Mouse (Mus musculus) right cerebral cortex, adult 18-20 months (tissue): ENCODE measurements around the gene Birc3.
A peak's percentile ranks its signal among the peaks of the same experiment; 100 is the strongest.
"Not testable (repeated sequence)": the region's sequence is repeated elsewhere in the genome, so short reads cannot be mapped to it uniquely, and the experiment has no call there.

Experiments used
- DNase-seq: peaks from one replicate; pipeline ENCODE4 v3.0.0; 2022; ENCODE audit warnings: mixed read lengths

Birc3 gene

DNA sequence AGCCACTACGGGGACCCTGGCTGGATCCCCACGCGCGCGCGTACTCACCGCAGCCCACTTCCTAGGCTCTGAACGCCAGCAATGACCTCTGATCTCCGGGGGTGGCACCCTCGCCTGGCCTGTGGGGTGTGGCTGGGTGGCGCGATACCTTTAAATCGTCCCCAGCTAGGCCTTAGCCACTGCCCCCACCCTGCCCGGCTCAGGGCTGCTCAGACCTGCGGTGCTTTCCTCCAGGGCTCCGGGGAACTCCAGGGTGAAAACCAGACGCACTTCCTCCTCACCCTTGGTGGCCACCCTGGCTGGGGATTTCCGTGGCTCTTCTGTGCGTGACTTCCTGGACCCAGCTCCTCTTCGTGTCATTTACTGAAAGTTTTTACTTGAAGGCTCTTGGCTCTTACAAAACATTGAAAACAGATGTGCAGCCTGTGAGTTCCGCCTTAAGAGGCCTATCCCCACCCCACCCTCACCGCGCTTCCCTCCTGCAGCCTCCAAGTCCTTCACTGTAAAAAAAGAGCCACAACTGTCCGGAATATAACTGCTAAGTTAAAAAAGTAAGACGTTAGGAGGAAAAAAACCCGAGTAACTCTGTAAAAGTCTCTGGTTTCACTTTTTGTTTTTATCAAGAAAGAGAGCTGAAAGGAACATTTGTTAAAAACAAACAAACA is at the start of gene Birc3:
Gene Birc3 (minus strand): TSS at position 412 of the 665 bp plus-strand sequence.
- DNase-seq: peak; percentile 8

DNA sequence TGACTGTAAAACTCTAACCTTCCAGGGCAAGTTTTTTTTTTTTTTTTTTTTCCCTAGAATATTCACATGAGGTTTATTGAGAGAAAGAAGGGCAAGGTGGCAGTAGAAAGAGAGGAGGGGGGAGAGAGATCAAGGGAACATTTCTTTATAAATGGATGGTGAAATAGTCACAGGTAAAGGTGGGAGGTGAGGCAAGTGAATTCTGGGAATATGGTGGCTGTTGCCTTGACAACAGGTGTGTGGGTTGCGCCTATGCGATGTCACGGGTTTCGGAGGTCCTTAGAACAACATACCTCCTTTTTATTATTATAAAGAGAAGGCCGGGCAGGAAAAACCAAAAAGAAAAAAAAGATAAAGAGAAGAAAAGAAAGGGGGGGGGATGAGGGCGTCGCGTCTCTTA is 41.9 kb upstream of the Birc3 start:
- no peak for DNase-seq

DNA sequence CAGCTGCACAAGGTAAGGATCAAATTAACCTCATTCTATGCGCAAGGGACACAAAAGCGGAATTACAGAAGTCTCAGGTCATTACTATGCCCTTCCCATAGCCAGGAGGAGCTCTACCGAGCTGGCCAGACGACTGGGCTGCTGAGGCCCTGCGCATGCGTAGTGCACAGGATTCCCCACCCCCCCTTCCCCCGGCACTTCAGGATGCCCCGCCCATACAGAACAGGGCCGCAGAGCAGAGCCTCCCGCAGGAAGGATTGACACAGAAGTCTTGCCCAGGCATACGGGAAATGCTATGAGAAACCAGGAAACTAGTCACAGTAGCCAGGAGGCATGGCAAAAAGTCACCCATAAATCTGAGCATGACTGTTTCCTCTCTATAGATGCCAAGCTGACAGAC is 41.5 kb upstream of the Birc3 start:
- DNase-seq: peak; percentile 18

DNA sequence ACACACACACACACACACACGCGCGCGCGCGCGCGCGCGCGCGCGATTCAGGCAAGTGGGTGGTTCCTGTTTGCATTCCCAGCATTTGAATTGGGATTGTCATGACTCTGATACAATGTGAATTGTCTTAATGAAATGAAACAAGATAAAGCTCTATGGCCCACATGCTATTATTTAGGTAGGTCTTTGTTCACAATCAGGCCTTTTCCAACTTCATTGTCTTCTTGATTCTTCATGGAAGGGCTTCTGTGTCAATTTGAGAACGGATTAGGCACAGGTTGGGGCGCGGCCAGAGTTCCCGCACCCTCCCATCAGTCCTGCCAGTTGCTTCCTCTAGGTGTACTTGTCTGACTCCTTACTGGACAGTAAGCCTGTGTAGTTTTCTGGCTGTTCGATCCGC is 41.0 kb upstream of the Birc3 start:
- DNase-seq: no peak

DNA sequence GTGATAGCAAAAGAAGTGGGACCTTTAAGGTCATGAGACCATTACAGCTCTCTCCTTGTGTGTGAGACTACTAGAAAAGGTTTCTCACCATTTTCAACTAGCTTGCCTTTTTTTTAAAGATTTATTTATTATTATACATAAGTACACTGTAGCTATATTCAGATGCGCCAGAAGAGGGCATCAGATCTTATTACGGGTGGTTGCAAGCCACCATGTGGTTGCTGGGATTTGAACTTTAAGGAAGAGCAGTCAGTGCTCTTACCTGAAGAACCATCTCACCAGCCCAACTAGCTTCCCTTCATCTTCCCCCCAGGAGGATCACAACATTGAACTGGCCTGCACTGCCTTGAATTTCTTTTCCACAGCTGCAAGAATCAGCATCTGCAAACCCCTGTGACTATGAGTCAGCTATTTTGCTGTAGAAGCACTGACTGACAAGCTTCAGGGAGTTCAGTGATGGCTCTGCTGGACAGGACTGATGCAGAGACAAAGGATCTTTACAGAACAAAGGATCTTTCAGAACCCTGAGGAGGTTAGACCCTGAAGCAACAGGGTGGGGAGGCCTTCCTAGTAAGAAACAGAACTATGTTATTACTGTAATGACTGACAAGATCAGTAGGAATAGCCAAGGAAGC is 34.5 kb upstream of the Birc3 start:
- no peak for DNase-seq

DNA sequence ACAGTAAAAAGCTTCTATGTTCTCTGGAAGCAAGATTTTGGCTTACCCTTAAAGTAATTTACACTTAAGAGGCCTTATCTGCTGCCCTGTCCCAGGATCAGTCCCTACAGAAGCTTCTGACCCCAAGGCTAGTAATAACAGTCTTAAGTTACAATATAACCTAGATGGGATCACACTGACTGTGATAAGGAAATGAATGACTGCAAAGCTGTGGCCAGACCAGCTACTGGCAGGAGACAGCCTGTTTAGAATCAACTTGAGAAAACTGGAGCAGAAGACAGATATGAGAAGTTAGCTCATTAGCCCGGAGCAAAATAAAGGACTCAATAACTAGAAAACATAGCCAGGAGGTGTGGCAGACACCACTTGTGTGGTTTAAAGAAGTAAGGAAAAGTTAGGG is 33.6 kb upstream of the Birc3 start:
- DNase-seq: no peak

DNA sequence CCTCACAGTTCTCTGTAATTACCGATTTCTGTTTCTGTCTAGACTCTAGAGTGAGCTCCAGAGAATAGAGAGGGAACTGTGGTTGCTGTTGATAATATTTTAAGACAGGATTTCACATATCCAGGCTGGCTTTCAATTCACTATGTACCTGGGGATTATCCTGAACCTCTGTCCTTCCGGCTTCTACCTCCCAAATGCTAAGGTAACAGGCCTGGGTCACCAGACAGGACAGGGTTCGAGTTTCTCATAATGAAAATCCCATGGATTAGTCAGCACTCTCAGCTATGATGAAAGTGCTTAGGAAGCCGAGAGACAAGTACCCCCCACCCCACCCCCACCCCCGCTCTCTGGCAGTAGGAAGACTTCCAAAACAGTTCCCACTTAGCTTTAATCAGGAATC is 30.8 kb upstream of the Birc3 start:
- no peak for DNase-seq

DNA sequence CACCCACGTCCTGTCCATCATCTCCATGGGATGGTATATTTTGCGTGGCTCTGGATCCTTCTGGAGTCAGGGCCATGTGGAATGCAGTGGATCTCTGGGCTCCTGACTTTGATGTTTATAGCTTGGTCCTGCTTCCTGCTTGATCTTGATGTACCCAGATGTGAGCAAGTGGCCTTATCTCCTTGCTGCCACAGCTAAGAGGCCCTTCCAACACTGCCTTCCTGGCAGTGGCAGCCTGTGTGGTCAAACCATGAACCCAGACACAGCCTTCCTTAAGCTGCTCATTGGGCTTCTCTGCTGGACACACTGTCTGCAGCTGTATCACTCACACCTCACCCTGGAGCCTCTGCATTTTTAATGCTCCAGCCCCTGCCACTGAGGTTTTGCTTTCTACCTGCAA is 30.3 kb upstream of the Birc3 start:
- no peak for DNase-seq

DNA sequence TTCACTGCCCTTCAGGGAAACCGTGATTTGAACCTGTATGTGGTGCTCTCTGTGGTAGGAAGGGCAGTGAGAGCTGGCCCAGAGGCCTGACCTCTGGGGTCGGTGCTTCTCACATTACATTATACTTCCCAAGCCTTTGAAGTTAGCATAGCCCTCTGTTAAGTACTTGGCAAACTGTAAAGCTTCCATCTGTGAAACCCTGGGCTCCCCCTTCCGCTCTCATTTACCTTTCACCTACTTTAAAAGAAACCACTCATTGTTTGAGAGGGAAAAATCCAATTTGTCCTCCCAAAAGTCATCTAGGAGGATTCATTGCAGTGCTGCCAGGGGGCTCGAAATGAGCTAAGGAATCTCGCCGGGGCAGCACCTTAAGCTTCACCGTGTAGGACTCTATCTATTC is 29.3 kb upstream of the Birc3 start:
- no peak for DNase-seq

DNA sequence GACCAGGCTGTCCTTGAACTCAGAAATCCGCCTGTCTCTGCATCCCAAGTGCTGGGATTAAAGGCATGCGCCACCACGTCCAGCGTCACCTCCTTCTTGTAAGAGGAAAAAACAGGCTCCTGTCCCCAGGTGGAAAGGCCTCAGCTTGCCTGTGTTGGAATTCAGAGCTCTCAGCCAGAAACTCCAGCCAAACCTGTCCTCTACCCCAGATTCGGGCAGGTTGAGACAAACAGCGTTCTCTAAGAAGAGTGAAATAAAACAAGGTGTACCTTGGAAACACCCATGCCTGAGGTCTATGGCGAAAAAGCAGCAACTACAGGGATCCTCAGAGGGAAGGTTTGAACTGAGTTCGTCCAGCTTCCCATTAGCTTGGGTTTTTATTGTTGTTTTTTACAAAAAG is 28.0 kb upstream of the Birc3 start:
- DNase-seq: no peak

DNA sequence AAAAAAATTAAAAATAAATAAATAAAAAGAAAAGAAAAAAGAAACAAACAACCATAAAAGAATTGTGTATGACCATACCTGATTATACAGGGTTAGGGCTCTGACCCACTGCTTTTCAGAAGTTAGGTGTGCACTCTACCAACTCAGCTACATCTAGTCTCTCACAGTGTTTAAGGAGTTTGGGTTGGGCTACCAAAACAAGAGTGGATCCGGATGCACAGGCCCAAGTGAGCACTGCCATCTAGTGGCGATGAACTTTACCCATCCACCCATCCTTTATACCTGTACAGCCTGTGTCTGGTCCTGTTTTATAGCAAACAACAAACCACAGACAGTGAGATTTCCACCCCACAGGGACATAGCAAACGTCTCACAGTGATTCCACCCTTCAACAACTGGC is 24.5 kb upstream of the Birc3 start:
- DNase-seq: peak; percentile 66

DNA sequence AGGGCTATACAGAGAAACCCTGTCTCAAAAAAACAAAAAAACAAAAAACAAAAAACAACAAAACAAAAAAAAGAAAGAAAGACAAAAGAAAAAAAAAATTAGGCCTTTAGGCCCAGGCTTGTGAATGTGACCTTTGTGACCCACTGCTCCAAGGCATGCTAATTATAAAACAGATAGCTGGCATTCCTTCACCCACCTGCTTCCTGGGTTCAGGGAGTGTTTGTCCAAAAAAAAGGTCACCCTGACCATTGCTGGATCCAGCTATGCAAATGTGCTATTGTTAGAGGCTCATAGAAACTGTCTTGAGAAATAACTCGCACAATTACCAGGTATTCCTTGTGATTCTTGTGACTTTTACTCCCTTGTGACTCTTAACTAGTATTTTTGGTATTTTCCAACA is 18.8 kb upstream of the Birc3 start:
- DNase-seq: not testable (repeated sequence)

DNA sequence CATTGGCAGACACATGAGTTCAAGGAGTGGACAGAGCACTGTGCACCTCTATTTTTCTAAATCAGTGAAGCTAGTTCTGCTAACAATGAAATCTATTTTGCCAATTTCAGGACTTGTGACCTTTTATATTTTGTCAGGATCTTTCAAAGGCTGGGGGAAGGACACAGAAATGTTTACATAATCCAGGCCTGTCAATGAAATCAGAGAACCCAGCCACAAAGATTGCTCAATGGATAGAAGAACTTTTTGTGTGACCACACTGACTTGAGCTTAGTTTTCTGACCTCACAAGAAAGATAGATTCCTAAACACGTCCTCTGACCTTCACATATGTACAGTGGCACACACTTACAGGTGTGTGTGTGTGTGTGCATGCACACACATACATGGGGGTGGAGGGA is 18.2 kb upstream of the Birc3 start:
- DNase-seq: no peak

DNA sequence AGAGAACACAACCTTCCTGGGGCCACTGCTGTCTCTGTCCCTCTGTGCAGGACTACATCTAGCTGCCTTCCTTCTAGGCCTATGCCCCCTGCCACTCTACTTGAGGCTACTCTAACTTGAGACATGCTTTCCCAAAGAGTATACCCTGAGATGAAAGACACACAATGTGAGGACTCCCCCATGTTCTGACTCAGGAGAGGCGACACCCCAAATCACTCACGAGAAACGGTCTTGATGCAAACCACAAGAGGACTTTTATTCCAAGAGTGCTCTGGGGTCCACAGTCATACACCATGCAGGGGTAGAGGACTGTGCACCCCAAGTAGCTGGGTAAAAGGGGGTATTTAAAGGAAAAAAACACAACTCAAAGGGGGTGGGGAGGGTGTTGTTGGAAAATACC is 11.4 kb upstream of the Birc3 start:
- DNase-seq: no peak

DNA sequence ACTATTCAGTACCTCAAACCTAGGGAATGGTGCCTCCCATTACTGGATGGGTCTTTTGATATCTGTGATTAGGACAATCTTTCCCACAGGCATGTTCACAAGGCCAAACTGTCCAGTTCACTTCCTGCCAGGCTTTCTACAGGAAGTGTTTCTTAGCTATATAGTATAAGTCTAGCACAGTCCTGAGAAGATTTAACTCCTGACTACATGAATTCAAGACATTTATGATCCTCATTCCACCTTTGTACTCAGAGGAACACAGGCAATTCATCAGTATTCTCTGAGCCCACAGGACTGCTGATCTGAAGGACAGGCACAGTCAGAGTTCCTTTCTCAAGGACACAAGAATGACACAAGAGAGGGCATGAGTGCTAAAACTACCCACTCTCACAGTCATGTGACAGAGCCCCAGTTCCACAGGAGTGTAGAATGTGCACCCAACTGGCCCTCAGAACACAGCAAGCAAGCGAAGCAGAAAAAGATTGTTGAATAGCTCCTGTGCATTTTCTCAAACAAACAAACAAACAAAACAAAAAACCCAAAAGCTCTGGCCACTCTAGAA is 9.4 kb upstream of the Birc3 start:
- DNase-seq: no peak

DNA sequence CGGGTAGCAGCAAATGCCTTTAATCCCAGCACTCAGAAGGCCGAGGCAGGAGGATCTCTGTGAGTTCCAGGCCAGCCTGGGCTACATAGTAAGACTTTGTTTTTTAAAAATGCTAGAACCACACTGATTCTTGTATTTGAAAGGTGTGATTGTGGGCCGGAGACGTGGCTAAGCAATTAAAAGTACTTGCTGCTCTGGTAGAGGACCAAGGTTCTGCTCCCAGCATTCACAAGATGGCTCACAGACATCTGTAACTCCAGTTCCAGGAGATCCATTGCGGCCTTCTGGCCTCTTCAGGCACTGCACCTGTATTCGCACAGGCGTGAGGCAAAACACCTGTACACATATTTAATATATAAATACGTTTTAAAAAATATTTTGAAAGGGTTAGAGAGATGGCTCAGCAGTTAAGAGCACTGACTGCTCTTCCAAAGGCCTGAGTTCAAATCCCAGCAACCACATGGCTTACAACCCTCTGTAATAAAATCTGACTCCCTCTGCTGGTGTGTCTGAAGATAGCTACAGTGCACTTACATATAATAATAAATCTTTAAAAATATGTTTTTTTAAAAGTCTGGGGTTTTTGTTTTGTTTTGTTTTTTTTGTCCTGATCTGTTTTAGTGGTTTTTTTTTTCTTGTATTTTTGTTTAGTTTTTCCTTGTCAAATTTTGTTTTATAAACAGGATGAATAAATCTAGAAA is 675 bp upstream of the Birc3 start:
- DNase-seq: no peak

DNA sequence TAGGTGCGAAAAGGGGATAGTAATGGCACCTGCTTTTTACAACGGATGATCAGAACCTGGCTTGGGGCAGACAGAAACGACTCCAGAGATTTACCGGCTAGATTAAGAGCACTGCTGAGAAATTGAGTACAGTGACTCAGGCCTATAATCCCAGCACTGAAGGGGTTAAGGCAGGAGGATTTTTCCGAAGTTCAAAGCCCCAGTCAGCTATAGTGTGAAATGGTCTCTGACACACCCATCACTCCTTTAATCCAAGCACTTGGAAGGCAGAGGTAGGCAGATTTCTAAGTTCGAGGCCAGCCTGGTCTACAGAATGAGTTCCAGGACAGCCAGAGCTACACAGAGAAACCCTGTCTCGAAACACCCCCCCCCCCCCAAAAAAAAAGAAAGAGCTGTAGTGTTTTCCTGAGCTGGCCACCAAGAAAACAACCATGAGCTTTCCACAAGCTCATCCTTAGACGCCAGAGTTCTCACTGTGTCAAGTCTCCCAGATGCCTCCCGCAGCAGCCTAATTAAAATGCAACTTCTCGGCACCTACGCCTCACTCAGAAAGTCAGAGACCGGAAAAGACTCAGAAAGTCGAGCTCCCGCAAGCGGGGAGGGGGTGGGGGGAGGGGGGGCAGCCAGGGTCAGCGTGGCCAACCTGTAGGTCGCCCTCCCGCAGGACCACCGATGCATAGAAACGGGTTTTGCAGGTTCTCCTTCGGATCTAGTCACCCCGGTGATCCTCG is 777 bp downstream of the Birc3 start:
- DNase-seq: peak; percentile 32

DNA sequence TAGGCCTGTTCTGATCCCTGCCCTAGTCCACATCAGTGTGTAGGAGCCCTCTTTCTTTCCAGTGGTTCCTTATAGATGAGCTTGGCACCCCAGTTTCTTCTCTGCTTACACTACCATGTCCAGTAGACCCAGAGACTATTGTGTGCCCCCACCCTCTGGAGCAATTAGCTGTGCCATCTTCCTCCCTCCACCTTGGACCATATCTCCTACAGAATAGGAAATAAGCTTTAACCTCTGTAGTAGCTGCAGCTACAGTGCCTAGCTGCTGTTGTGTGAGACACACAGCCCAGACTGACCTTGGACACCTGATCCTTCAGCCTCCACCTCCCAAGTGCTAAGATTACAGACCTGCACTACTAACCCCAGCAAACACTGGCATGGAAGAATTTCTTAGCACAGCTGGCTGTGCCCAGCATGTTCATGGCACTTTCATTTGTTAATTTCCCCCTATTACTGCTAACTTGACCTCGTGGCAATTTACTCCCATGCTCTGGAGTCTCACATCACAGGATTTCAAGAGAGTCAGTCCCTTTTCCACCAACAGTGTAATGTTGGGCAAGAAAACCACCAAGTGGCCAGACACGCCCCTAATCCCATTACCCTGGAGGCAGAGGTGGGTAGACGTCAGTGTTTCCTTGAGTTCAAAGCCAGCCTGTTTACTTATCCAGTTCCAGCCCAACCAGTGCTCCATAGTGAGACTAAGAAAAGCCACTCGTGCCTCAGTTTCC is 1.5 kb downstream of the Birc3 start:
- no peak for DNase-seq

DNA sequence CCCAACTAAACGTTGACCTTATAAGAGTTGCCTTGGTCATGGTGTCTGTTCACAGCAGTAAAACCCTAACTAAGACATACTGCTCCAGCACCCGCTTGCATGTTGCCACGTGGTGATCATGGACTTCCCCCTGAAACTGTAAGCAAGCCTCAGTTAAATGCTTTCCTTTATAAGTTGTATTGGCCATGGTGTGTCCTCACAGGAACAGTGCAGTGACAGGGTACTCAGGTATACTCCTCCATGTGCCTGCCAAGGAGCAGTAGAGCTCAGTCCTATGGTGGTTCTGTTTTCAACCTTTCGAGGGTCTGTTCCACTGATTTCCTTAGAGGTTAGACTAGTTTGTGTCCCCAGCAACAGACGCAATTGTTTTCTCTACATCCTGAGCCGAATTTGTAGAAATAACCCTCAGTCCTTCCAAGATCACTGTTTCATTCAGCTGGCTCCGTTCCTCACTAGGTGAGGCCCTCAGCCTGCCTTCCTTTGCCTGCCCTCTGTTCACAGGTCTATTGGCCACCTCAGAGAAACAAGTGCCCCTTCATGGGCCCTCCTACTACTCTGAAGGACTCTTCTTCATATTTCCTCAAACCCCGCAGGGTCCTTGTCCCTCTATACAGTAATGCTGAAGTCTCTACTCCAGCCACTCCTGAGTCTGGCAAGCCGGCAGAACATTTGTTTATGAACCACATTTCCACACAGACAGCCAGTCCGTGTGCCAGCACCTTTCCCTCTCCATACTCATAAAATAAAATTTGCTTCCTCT is 2.2 kb downstream of the Birc3 start:
- DNase-seq: no peak

DNA sequence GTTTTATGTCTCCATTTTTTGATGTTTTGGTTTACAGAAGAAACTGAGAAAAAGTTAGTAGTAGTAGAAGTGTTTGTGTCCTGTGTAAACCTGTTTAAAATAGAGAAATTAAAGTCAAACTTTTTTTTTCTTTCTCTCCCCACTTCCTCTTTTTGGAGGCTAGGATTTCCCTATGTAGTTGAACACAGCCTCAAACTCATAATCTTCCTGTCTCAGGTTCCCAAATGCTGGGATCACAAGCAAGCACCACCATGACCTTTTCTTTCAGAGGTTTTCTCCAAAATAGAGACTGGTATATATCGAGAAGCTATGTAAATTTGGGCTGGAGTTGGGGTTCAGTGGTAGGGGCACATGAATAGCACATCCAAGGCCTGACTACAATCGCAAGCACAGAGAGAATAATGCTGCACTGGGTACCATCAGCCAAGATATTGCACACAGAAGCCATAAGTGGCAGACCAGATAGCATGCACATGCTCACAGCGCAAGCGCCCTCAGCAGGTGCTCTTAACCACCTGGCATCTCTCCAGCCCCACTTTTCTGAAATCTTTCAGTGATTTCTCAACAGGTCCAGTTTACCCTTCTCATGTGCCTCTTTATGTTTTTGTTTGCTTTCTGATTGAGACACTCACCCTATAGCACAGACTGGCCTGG is 4.0 kb downstream of the Birc3 start:
- no peak for DNase-seq

DNA sequence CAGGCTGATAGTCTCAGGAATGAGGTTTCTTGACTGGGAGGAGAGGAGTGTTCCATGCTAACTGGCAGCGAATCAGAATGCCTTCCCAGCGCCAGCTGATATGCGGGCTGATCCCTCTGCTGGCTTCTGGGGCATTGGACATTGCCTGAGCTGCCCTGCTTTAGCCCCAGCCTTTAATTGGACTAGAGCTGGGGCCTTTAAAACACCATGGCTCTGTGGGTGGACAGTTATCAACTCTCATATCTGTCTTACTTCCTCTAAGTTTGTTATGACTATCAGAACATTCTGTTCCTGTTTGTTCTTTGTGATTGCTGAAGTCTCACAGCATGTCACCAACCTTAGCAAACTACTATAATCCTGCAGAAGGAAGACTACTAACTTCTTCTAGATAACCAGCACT is 5.0 kb downstream of the Birc3 start:
- no peak for DNase-seq
